8 mouse cellular contexts compared by ENCODE assay signal in genomic region chr7:142894669-142895068, GRCm38 (mm10). TPM values are rescaled to one million over a fixed set of nuclear protein-coding genes. Genes with fewer than 3 reads are reported as not detected.
DNase-seq lines count a peak whose midpoint lies in the region; ATAC-seq and TF ChIP-seq lines count a peak whose summit lies in the region.

No protein-coding gene starts in this region.

- H3K4me2 ChIP-seq in hindbrain, embryonic 13.5 days = no peak overlapping the region
- H3K4me2 ChIP-seq in intestine, postnatal 0 days (replicated peaks; ENCODE audit: low read depth) = no peak overlapping the region

- intact Hi-C loops in gastrocnemius, adult 2 months (cut with DNase I) = loop anchor here (1.0 kb wide), 2 partner anchors 24 to 193 kb away; no protein-coding TSS in a partner anchor
- intact Hi-C loops in left cerebral cortex, postnatal 36 days (cut with DNase I) = loop anchor here (1.0 to 10.0 kb wide), 3 partner anchors 25 to 240 kb away; no protein-coding TSS in a partner anchor

- H3K36me3 ChIP-seq in hindbrain, embryonic 10.5 days = no peaks in the 10 kb centered on the region
- H3K36me3 ChIP-seq in hindbrain, embryonic 13.5 days = no peaks in the 10 kb centered on the region
- no peaks in the 10 kb centered on the region for H3K36me3 ChIP-seq in intestine, postnatal 0 days (ENCODE audit: control insufficient read depth, insufficient read depth)

- H3K4me1 ChIP-seq in hindbrain, embryonic 10.5 days (replicated peaks) = peaks cover 55% of the 10 kb centered on the region
- peaks cover 10% of the 10 kb centered on the region for H3K4me1 ChIP-seq in hindbrain, embryonic 13.5 days (replicated peaks)
- H3K4me1 ChIP-seq in intestine, postnatal 0 days (replicated peaks; ENCODE audit: control insufficient read depth, insufficient read depth, low read length) = no peaks in the 10 kb centered on the region

- WGBS in hindbrain, embryonic 10.5 days = 18% methylated on average over 3 of the region's 3 CpGs
- 6% methylated on average over 3 of the region's 3 CpGs for WGBS in hindbrain, embryonic 13.5 days
- 2% methylated on average over 3 of the region's 3 CpGs for WGBS in intestine, postnatal 0 days

- TF ChIP-seq CTCF in gastrocnemius, adult 2 months (IDR thresholded peaks at IDR 0.05) = peak; percentile 97
- peak; percentile 92 for TF ChIP-seq CTCF in intestine, postnatal 0 days (IDR thresholded peaks at IDR 0.05; ENCODE audit: low read depth)

- DNase-seq in hindbrain, embryonic 10.5 days (ENCODE audit: low spot score) = peak; percentile 86
- peak; percentile 70 to 79 for DNase-seq in cerebellum, postnatal 36 days
- peak; percentile 74 for DNase-seq in gastrocnemius, adult 2 months
- peak; percentile 61 to 81 for DNase-seq in left cerebral cortex, postnatal 36 days (ENCODE audit: low spot score in 2 of 2)
- DNase-seq in spleen, postnatal 36 days (ENCODE audit: low spot score in 2 of 2) = peak; percentile 52 to 60

- no peaks in the 10 kb centered on the region for H3K9me3 ChIP-seq in hindbrain, embryonic 10.5 days
- H3K9me3 ChIP-seq in hindbrain, embryonic 13.5 days = no peaks in the 10 kb centered on the region
- no peaks in the 10 kb centered on the region for H3K9me3 ChIP-seq in intestine, postnatal 0 days (ENCODE audit: control insufficient read depth)

- no peak overlapping the region for H3K9ac ChIP-seq in hindbrain, embryonic 13.5 days
- no peak overlapping the region for H3K9ac ChIP-seq in intestine, postnatal 0 days (ENCODE audit: low read depth, low read length)

- no peak overlapping the region for H3K27ac ChIP-seq in hindbrain, embryonic 10.5 days
- H3K27ac ChIP-seq in hindbrain, embryonic 13.5 days = no peak overlapping the region
- H3K27ac ChIP-seq in gastrocnemius, adult 2 months = no peak overlapping the region
- H3K27ac ChIP-seq in intestine, postnatal 0 days (ENCODE audit: low read depth, low read length) = no peak overlapping the region

- no peak overlapping the region for H3K4me3 ChIP-seq in hindbrain, embryonic 10.5 days
- no peak overlapping the region for H3K4me3 ChIP-seq in hindbrain, embryonic 13.5 days
- peak overlapping the region; percentile 50 for H3K4me3 ChIP-seq in gastrocnemius, adult 2 months
- no peak overlapping the region for H3K4me3 ChIP-seq in intestine, postnatal 0 days (ENCODE audit: low read depth, low read length)

- H3K27me3 ChIP-seq in hindbrain, embryonic 10.5 days (ENCODE audit: insufficient read depth, poor library complexity, severe bottlenecking) = peaks cover 34% of the 10 kb centered on the region
- H3K27me3 ChIP-seq in hindbrain, embryonic 13.5 days = peaks cover 20% of the 10 kb centered on the region
- peaks cover 3% of the 10 kb centered on the region; the same call in 1 of the 2 replicates for H3K27me3 ChIP-seq in intestine, postnatal 0 days (replicated peaks; ENCODE audit: control insufficient read depth, insufficient read depth, low read length)

- no peak for ATAC-seq in hindbrain, embryonic 13.5 days (ENCODE audit: low FRiP score)
- ATAC-seq in intestine, postnatal 0 days = peak; percentile 34; the same call in 1 of the 2 replicates
- peak; percentile 53; the same call in 1 of the 2 replicates for ATAC-seq in monocyte, adult 5-6 weeks (replicated peaks; ENCODE audit: insufficient number of reproducible peaks, low FRiP score, low TSS enrichment, poor library complexity, severe bottlenecking)

RNA-seq across cellular contexts. Expression of gene Th, which starts 36.3 kb away (rescaled TPM):
- polyA plus RNA-seq in hindbrain, embryonic 10.5 days (2016; fragmentation: Nextera tagmentation; extraction: Ambion mirVana) = 8.8 and 14.4 TPM in 2 replicates
- 17.6 and 17.8 TPM in 2 replicates for polyA plus RNA-seq in hindbrain, embryonic 13.5 days (2015; fragmentation: Nextera tagmentation; extraction: Ambion mirVana)
- under 1 TPM in 1 of 2 experiments, not detected in 1; 0.33 TPM for total RNA-seq in gastrocnemius, adult 2 months (2021)
- 0.55 and 0.78 TPM in 2 replicates for polyA plus RNA-seq in intestine, postnatal 0 days (2015; fragmentation: Nextera tagmentation; extraction: Ambion mirVana)
- 1 to 10 TPM; 1.7 to 2.7 TPM for total RNA-seq in left cerebral cortex, postnatal 36 days (2021)
- total RNA-seq in monocyte, adult 5-6 weeks (2017) = not detected in 3 replicates
